Mouse (Mus musculus) forebrain, embryonic 14.5 days (tissue): ENCODE measurements around the gene Gm28308. TPM values are rescaled to one million over a fixed set of nuclear protein-coding genes. Genes with fewer than 3 reads are reported as not detected.

ENCODE experiments used
- ATAC-seq: fragments of 200-750 bp; cut with Nextera tagmentation; 2 replicates; pipeline ENCODE4 v1.8.0; 2017; ENCODE audit warnings: mild to moderate bottlenecking, moderate library complexity
- DNase-seq: peaks from one replicate; pipeline ENCODE4 v3.0.0-alpha.2; 2015; ENCODE audit warnings: low spot score
- H3K27ac ChIP-seq: fragments of 300-500 bp; sonication (generic); 2 replicates; pipeline ENCODE4 v1.5.1; 2014; ENCODE audit warnings: low read depth, mild to moderate bottlenecking, control low read depth, low read length, moderate library complexity
- H3K27me3 ChIP-seq: fragments of 300-500 bp; sonication (generic); replicated peaks from 2 replicates; pipeline ENCODE4 v1.6.1; 2014; ENCODE audit warnings: low read length, control low read depth, mixed read lengths; ENCODE audit not compliant: control insufficient read depth, insufficient read depth
- H3K36me3 ChIP-seq: fragments of 300-500 bp; sonication (generic); 2 replicates; pipeline ENCODE4 v1.6.1; 2014; ENCODE audit warnings: low read length, control low read depth; ENCODE audit not compliant: control insufficient read depth, insufficient read depth
- H3K4me1 ChIP-seq: fragments of 300-500 bp; sonication (generic); 2 replicates; pipeline ENCODE4 v1.6.1; 2014; ENCODE audit warnings: antibody characterized with exemption, low read length, control low read depth; ENCODE audit not compliant: control insufficient read depth, insufficient read depth
- H3K4me2 ChIP-seq: fragments of 300-500 bp; sonication (generic); 2 replicates; pipeline ENCODE4 v1.6.1; 2014; ENCODE audit warnings: mild to moderate bottlenecking, control low read depth, low read length
- H3K4me3 ChIP-seq: fragments of 300-500 bp; sonication (generic); 2 replicates; pipeline ENCODE4 v1.5.1; 2014; ENCODE audit warnings: low read depth, low read length, control low read depth
- H3K9ac ChIP-seq: fragments of 300-500 bp; sonication (generic); 2 replicates; pipeline ENCODE4 v1.6.1; 2014; ENCODE audit warnings: mild to moderate bottlenecking, low read length, control low read depth, moderate library complexity
- H3K9me3 ChIP-seq: fragments of 300-500 bp; sonication (generic); replicated peaks from 2 replicates; pipeline ENCODE4 v1.6.1; 2016; ENCODE audit warnings: low read length, control low read depth, mixed read lengths; ENCODE audit not compliant: control insufficient read depth
- WGBS: fragments of 180-500 bp; shearing (Covaris S2); extraction: QIAGEN DNeasy Blood & Tissue Kit; methylation state at CpG from one replicate; pipeline ENCODE4 v1.1.7; 2014; 5-methylcytosine and 5-hydroxymethylcytosine counted together
- polyA plus RNA-seq: library from polyadenylated mRNA; unstranded; fragments of >200 nt; fragmentation: Nextera tagmentation; extraction: Ambion mirVana; gene quantifications from 2 replicates; pipeline ENCODE4 v1.2.1, GENCODE M21; 2014

Gm28308 gene
- polyA plus RNA-seq, 1 experiment from 2014 or later: not detected

DNA sequence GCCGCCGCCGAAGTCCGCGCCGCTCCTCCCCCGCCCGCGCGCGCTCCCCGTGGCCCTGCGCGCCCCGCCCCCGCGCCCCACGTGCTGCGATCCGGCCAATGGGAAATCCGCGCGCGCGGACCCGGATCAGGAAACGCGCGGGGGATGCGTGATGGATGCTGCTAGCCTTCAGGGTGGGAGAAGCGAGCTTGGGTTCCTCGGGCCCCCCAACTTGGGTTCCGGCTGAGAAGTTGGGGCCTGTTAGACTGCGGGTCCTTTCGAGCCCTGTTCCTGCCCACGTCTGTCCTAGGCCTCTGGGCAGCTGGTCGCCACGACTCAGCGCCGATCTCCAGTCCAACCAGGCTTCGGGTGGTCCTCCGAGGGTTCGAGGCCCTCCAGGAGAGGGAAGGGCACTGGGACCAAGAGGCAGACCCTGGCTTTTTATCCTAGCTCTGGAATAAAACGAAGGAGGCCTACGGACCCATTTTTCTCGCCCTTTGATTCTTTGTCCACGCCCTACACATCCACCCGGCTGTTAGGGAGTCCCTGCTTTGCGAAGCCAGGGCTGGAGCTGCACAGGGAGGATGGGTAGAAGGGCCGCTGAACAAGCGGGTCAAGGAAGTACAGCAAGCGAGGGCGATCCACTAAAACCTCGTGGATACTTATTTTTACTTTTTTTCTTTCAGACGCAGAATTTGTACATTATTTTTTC is 21.1 kb downstream of the Gm28308 start:
- DNase-seq (peak; percentile 62), ATAC-seq (peak; percentile 62)
- Histone ChIP-seq H3K9me3 (no peaks in the 10 kb centered on the region), H3K4me2 (peak overlapping the region; percentile 61), H3K4me1 (peaks cover 6% of the 10 kb centered on the region; the same call in 1 of the 2 replicates), H3K36me3 (no peaks in the 10 kb centered on the region), H3K9ac (no peak overlapping the region), H3K27ac (no peak overlapping the region), H3K4me3 (peak overlapping the region; percentile 33), H3K27me3 (peaks cover 97% of the 10 kb centered on the region)
- WGBS: under 1% methylated on average over 40 of the region's 55 CpGs

DNA sequence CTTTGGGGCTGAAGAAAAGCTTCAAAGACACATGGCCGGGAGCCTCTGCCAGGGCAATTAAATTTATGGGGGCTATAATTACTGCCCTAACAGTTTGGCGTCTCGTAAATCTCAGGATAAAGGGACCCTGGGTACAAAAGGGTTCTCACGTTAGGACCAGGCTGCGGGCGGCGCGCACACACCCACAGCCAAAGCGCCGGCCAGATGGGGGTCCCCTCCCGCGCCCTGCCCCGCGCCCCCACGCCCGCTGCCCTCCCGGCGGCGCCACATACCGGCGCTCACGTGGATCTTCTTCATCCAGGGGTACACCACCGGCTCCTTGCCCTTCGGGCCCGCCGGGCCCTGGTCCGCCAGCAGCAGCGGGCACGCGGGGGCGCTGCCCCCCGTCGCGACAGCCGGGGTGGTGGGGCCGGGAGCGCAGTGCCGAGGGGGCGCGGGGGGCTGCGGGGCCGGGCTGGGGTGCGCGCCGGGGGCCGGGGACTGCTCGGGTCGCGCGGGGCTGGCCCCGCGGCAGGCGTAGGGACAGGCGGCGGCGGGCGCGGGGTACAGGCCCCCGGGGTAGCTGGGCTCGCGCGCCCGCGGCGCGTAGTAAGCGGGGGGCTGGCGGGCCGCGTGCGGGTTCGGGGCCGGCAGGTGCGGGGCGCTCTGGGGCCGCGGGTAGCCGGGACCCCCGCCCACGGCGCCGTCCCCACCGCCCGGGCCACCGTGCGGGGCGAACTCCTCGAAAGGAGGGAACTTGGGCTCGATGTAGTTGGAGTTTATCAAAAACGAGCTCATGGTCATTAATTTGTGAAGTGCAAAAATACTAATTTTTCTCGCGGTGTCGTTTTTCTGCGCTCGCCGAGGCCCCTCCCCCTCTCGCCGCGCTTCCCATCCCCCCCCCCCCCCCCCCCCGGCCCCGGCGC is 22.0 kb downstream of the Gm28308 start, which contains the start of gene Hoxa4:
TSS of gene Hoxa4 (minus strand) at position 848 of the 905 bp plus-strand sequence.
- H3K4me1 ChIP-seq: peaks cover 6% of the 10 kb centered on the region; the same call in 1 of the 2 replicates

DNA sequence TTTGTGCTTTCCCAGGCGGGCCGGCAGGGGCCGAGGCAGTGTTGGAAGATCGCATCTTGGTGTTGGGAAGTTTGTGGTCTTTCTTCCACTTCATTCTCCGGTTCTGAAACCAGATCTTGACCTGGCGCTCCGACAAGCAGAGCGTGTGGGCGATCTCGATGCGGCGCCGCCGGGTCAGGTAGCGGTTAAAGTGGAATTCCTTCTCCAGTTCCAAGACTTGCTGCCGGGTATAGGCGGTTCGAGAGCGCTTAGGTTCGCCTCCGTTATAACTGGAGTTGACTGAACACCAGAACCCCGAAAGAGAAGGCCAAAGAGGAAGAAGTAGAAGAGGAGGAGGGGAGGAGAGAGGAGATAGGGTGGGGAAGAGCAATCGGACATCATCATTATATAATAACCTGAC is 22.7 kb downstream of the Gm28308 start:
- no peak overlapping the region for H3K4me2 ChIP-seq
- ATAC-seq (no peak), DNase-seq (no peak)
- peaks cover 6% of the 10 kb centered on the region; the same call in 1 of the 2 replicates for H3K4me1 ChIP-seq
- peaks cover 97% of the 10 kb centered on the region for H3K27me3 ChIP-seq
- WGBS: under 1% methylated on average over 23 of the region's 23 CpGs
- H3K9ac ChIP-seq: no peak overlapping the region
- no peaks in the 10 kb centered on the region for H3K36me3 ChIP-seq
- no peak overlapping the region for H3K27ac ChIP-seq
- H3K9me3 ChIP-seq: no peaks in the 10 kb centered on the region
- no peak overlapping the region for H3K4me3 ChIP-seq

More for the DNA sequence above, 22.0 kb downstream of the Gm28308 start, which contains the start of gene Hoxa4:
- no peaks in the 10 kb centered on the region for H3K9me3 ChIP-seq
- ATAC-seq (no peak), DNase-seq (no peak)
- H3K4me3 ChIP-seq: peak within 1 kb of the TSS; percentile 33
- peaks cover 97% of the 10 kb centered on the region for H3K27me3 ChIP-seq
- H3K4me2 ChIP-seq: peak within 1 kb of the TSS; percentile 61
- no peak within 1 kb of the TSS for H3K9ac ChIP-seq
- no peak within 1 kb of the TSS for H3K27ac ChIP-seq
- no peaks in the 10 kb centered on the region for H3K36me3 ChIP-seq
- WGBS: 0% methylated on average over 64 of the region's 102 CpGs

DNA sequence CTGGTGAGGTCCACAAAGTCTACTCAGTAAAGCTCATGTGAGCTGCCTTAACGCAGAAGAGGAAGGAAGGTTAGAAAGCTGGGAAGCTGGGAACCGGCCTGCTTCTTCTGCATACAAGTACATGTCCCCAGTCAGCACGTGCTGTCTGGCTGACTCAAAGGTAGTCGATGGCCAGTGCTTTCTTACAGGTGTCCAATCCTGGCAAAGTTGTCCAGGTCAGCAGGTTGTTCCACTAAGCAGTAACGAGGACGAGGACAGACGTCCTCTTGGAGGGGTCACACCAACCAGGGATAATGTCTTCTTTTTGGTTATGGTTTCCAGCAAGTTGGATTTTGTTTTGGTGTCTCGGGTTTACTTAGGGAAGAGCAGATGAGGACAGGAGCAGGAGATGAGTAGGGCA is 23.2 kb downstream of the Gm28308 start:
- peaks cover 6% of the 10 kb centered on the region; the same call in 1 of the 2 replicates for H3K4me1 ChIP-seq
- no peak overlapping the region for H3K4me3 ChIP-seq
- 3% methylated on average over 8 of the region's 8 CpGs for whole genome bisulfite sequencing
- DNase-seq (no peak), ATAC-seq (no peak)
- H3K9ac ChIP-seq: no peak overlapping the region
- no peaks in the 10 kb centered on the region for H3K36me3 ChIP-seq
- H3K4me2 ChIP-seq: no peak overlapping the region
- H3K27ac ChIP-seq: no peak overlapping the region
- H3K27me3 ChIP-seq: peaks cover 97% of the 10 kb centered on the region
- H3K9me3 ChIP-seq: no peaks in the 10 kb centered on the region

DNA sequence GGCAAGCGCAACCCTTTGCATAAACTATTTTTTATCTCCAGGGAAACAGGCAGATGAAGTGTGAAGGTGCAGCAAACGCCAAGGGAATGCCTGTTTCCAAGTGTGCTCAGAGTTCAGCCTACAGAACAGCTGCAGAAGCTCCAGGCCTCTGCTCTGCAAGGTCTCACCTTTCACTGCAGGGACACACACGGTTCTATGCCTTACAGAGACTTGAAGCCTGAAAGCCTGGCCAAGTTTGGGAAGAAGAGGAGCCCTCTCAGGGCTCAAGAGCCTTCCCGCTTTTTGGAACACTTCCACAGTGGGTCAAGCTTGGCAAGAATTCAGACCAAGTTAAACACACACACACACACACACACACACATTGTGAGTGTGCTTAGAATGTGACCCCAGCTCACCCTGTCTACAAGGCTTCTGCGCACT is 24.0 kb downstream of the Gm28308 start:
- H3K9me3 ChIP-seq: no peaks in the 10 kb centered on the region
- 7% methylated on average over 5 of the region's 5 CpGs for WGBS
- H3K9ac ChIP-seq: no peak overlapping the region
- H3K4me2 ChIP-seq: no peak overlapping the region
- H3K27ac ChIP-seq: no peak overlapping the region
- no peaks in the 10 kb centered on the region for H3K36me3 ChIP-seq
- ATAC-seq (no peak), DNase-seq (no peak)
- no peak overlapping the region for H3K4me3 ChIP-seq
- peaks cover 6% of the 10 kb centered on the region; the same call in 1 of the 2 replicates for H3K4me1 ChIP-seq
- peaks cover 97% of the 10 kb centered on the region for H3K27me3 ChIP-seq

DNA sequence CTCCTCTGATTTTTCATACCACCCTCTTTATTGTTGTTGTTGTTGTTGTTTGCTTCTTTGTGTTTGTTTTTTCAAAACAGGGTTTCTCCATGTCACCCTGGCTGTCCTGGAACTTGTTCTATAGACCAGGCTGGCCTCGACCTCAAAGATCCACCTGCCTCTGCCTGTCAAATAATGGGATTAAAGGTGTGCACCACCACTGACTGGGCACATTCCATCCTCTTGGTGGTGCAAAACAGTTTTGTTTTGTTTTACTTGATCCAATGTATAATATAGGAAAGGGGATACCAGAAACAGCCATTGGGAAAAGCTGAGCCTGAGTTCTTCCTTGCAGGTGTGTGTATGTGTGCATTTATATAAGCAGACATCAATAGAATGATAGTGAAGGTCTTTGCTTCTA is 26.6 kb downstream of the Gm28308 start:
- Histone ChIP-seq H3K36me3 (no peaks in the 10 kb centered on the region), H3K9me3 (no peaks in the 10 kb centered on the region), H3K9ac (no peak overlapping the region), H3K4me3 (no peak overlapping the region), H3K4me2 (no peak overlapping the region), H3K27me3 (peaks cover 99% of the 10 kb centered on the region), H3K27ac (no peak overlapping the region), H3K4me1 (0 out of 2 replicates have a peak, but pooled peaks cover 3% of the 10 kb centered on the region)
- DNase-seq (no peak), ATAC-seq (no peak)
- WGBS: 7% methylated on average over 1 of the region's 1 CpGs

DNA sequence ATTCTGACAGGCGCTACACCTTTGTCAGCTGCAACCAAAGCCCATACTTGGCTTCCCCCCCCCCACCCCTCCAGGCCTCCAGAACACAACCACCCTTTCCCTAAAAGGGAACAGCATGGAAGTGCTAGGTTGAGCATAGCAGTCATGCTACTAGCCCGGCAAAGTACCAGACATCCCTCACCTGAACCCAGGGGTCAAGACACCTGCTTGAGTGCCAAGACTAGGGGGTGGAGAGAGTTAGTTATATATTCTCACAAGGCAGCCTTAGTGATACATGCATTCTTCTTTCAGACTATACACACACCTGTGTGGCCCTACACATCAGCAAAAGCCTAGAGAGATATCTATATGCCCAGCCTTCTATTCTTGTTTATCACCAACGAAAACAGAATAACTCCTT is 27.3 kb downstream of the Gm28308 start:
- ATAC-seq (no peak), DNase-seq (no peak)
- Histone ChIP-seq H3K36me3 (no peaks in the 10 kb centered on the region), H3K27ac (no peak overlapping the region), H3K9me3 (no peaks in the 10 kb centered on the region), H3K27me3 (peaks cover 99% of the 10 kb centered on the region), H3K4me1 (no peaks in the 10 kb centered on the region), H3K4me2 (no peak overlapping the region), H3K4me3 (no peak overlapping the region), H3K9ac (no peak overlapping the region)
- WGBS: 9% methylated on average over 3 of the region's 3 CpGs

DNA sequence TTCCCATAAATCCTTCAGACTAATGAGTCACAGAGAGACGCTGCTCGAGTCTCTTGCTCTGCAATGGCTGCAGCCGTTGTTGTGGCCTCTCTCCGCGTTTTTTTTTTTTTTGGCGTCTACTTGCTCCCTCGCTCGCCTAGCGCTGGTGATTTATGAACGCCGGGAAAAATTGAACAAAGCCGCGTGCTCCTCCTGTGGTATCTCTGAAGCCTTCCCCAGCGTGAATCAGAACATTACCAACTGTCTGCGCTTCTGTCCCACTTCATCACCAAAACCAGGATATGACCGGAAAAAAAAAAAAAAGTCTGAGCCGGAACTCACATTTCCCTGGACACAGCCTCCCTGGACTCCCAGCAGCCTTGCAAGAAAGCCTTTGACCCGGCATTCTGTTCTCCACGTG is 27.9 kb downstream of the Gm28308 start:
- Histone ChIP-seq H3K27ac (no peak overlapping the region), H3K4me1 (no peaks in the 10 kb centered on the region), H3K36me3 (no peaks in the 10 kb centered on the region), H3K4me3 (no peak overlapping the region), H3K9me3 (no peaks in the 10 kb centered on the region), H3K27me3 (peaks cover 99% of the 10 kb centered on the region), H3K9ac (no peak overlapping the region), H3K4me2 (no peak overlapping the region)
- 1% methylated on average over 19 of the region's 19 CpGs for WGBS
- ATAC-seq: no peak
- no peak for DNase-seq
